Mouse (Mus musculus) kidney, adult 2 months (tissue): ENCODE data around the gene Gm20696.

Experiments
- CTCF ChIP-seq: fragments of 200-500 bp; conservative IDR thresholded peaks from 2 replicates; pipeline ENCODE4 v1.5.1; 2011; ENCODE audit warnings: low read depth, mild to moderate bottlenecking, control low read depth, low read length, moderate library complexity, mixed read lengths; ENCODE audit not compliant: insufficient read depth, insufficient read length
- POLR2A ChIP-seq: fragments of 200-500 bp; IDR thresholded peaks from one replicate; pipeline ENCODE4 v1.6.1; 2011; ENCODE audit warnings: low read depth, low read length, control low read depth

GRCm38 (mm10) chr6:99285026-99285425 lies 381.6 kb downstream of the Gm20696 start:
- TF ChIP-seq CTCF (no peak), POLR2A (no peak)
